Mouse (Mus musculus): ENCODE results near the gene Adgrf2. TPM values are rescaled to one million over a fixed set of nuclear protein-coding genes. Genes with fewer than 3 reads are reported as not detected.

Adgrf2 gene
- polyA plus RNA-seq, 2 experiments: 0.72 to 2.0 TPM

- H3K4me2 ChIP-seq (replicated peaks; ENCODE audit: low read depth, low read length, severe bottlenecking): no peak overlapping the region
- no peaks in the 10 kb centered on the region for H3K36me3 ChIP-seq (ENCODE audit: control insufficient read depth, insufficient read depth, low read length)
- H3K4me3 ChIP-seq (replicated peaks; ENCODE audit: low read length): no peak overlapping the region
- TF ChIP-seq POLR2A (IDR thresholded peaks at IDR 0.05; ENCODE audit: borderline replicate concordance, extremely low read depth, insufficient read depth, insufficient read length): no peak
- H3K27ac ChIP-seq (replicated peaks; ENCODE audit: low read depth, low read length): no peak overlapping the region
- H3K9me3 ChIP-seq (ENCODE audit: control insufficient read depth, low read length): no peaks in the 10 kb centered on the region
- DNase-seq (ENCODE audit: low spot score) (no peak), ATAC-seq (ENCODE audit: low FRiP score, low read depth) (no peak)
- no peaks in the 10 kb centered on the region for H3K4me1 ChIP-seq (ENCODE audit: control insufficient read depth, insufficient read depth, low read length)
- no peak overlapping the region for H3K9ac ChIP-seq (ENCODE audit: low read depth, low read length, severe bottlenecking)
- WGBS: 44% methylated on average over 2 of the region's 2 CpGs
- no peaks in the 10 kb centered on the region for H3K27me3 ChIP-seq (ENCODE audit: control insufficient read depth, insufficient read depth, low read length)
Observed at GRCm38 (mm10) chr17:42753791-42754190, 11.8 kb upstream of the Adgrf2 start.

GRCm38 (mm10) chr17:42752173-42752572 is 10.2 kb upstream of the Adgrf2 start:
- H3K4me1 ChIP-seq (ENCODE audit: control insufficient read depth, insufficient read depth, low read length): no peaks in the 10 kb centered on the region
- no peaks in the 10 kb centered on the region for H3K36me3 ChIP-seq (ENCODE audit: control insufficient read depth, insufficient read depth, low read length)
- TF ChIP-seq POLR2A (IDR thresholded peaks at IDR 0.05; ENCODE audit: borderline replicate concordance, extremely low read depth, insufficient read depth, insufficient read length): no peak
- DNase-seq (ENCODE audit: low spot score) (no peak), ATAC-seq (ENCODE audit: low FRiP score, low read depth) (no peak)
- H3K27ac ChIP-seq (replicated peaks; ENCODE audit: low read depth, low read length): no peak overlapping the region
- WGBS: 86% methylated on average over 2 of the region's 2 CpGs
- H3K4me3 ChIP-seq (replicated peaks; ENCODE audit: low read length): no peak overlapping the region
- H3K27me3 ChIP-seq (ENCODE audit: control insufficient read depth, insufficient read depth, low read length): no peaks in the 10 kb centered on the region
- no peak overlapping the region for H3K9ac ChIP-seq (ENCODE audit: low read depth, low read length, severe bottlenecking)
- no peaks in the 10 kb centered on the region for H3K9me3 ChIP-seq (ENCODE audit: control insufficient read depth, low read length)
- H3K4me2 ChIP-seq (replicated peaks; ENCODE audit: low read depth, low read length, severe bottlenecking): no peak overlapping the region

GRCm38 (mm10) chr17:42745657-42746420 is 3.9 kb upstream of the Adgrf2 start:
- H3K27ac ChIP-seq (replicated peaks; ENCODE audit: low read depth, low read length): no peak overlapping the region
- H3K4me3 ChIP-seq (replicated peaks; ENCODE audit: low read length): no peak overlapping the region
- H3K9me3 ChIP-seq (ENCODE audit: control insufficient read depth, low read length): no peaks in the 10 kb centered on the region
- H3K36me3 ChIP-seq (ENCODE audit: control insufficient read depth, insufficient read depth, low read length): no peaks in the 10 kb centered on the region
- H3K4me2 ChIP-seq (replicated peaks; ENCODE audit: low read depth, low read length, severe bottlenecking): no peak overlapping the region
- ATAC-seq (ENCODE audit: low FRiP score, low read depth) (no peak), DNase-seq (ENCODE audit: low spot score) (no peak)
- H3K4me1 ChIP-seq (ENCODE audit: control insufficient read depth, insufficient read depth, low read length): no peaks in the 10 kb centered on the region
- no peak for TF ChIP-seq POLR2A (IDR thresholded peaks at IDR 0.05; ENCODE audit: borderline replicate concordance, extremely low read depth, insufficient read depth, insufficient read length)
- no peak overlapping the region for H3K9ac ChIP-seq (ENCODE audit: low read depth, low read length, severe bottlenecking)
- no peaks in the 10 kb centered on the region for H3K27me3 ChIP-seq (ENCODE audit: control insufficient read depth, insufficient read depth, low read length)
- 64% methylated on average over 6 of the region's 6 CpGs for WGBS

GRCm38 (mm10) chr17:42742823-42743222 is 844 bp upstream of the Adgrf2 start:
- no peaks in the 10 kb centered on the region for H3K27me3 ChIP-seq (ENCODE audit: control insufficient read depth, insufficient read depth, low read length)
- DNase-seq (ENCODE audit: low spot score) (no peak), ATAC-seq (ENCODE audit: low FRiP score, low read depth) (no peak)
- 80% methylated on average over 3 of the region's 3 CpGs for WGBS
- no peaks in the 10 kb centered on the region for H3K36me3 ChIP-seq (ENCODE audit: control insufficient read depth, insufficient read depth, low read length)
- TF ChIP-seq POLR2A (IDR thresholded peaks at IDR 0.05; ENCODE audit: borderline replicate concordance, extremely low read depth, insufficient read depth, insufficient read length): no peak
- no peak overlapping the region for H3K4me2 ChIP-seq (replicated peaks; ENCODE audit: low read depth, low read length, severe bottlenecking)
- H3K4me1 ChIP-seq (ENCODE audit: control insufficient read depth, insufficient read depth, low read length): no peaks in the 10 kb centered on the region
- H3K27ac ChIP-seq (replicated peaks; ENCODE audit: low read depth, low read length): no peak overlapping the region
- no peak overlapping the region for H3K9ac ChIP-seq (ENCODE audit: low read depth, low read length, severe bottlenecking)
- H3K9me3 ChIP-seq (ENCODE audit: control insufficient read depth, low read length): no peaks in the 10 kb centered on the region
- no peak overlapping the region for H3K4me3 ChIP-seq (replicated peaks; ENCODE audit: low read length)

- no peak overlapping the region for H3K9ac ChIP-seq (ENCODE audit: low read depth, low read length, severe bottlenecking)
- H3K36me3 ChIP-seq (ENCODE audit: control insufficient read depth, insufficient read depth, low read length): no peaks in the 10 kb centered on the region
- no peaks in the 10 kb centered on the region for H3K9me3 ChIP-seq (ENCODE audit: control insufficient read depth, low read length)
- no peaks in the 10 kb centered on the region for H3K4me1 ChIP-seq (ENCODE audit: control insufficient read depth, insufficient read depth, low read length)
- 85% methylated on average over 6 of the region's 6 CpGs for WGBS
- no peak overlapping the region for H3K27ac ChIP-seq (replicated peaks; ENCODE audit: low read depth, low read length)
- ATAC-seq (ENCODE audit: low FRiP score, low read depth) (no peak), DNase-seq (ENCODE audit: low spot score) (no peak)
- TF ChIP-seq POLR2A (IDR thresholded peaks at IDR 0.05; ENCODE audit: borderline replicate concordance, extremely low read depth, insufficient read depth, insufficient read length): no peak
- no peak overlapping the region for H3K4me2 ChIP-seq (replicated peaks; ENCODE audit: low read depth, low read length, severe bottlenecking)
- H3K27me3 ChIP-seq (ENCODE audit: control insufficient read depth, insufficient read depth, low read length): no peaks in the 10 kb centered on the region
- H3K4me3 ChIP-seq (replicated peaks; ENCODE audit: low read length): no peak overlapping the region
Observed at GRCm38 (mm10) chr17:42738794-42739193, 3.2 kb downstream of the Adgrf2 start.
